Mouse (Mus musculus): ENCODE data around the gene Mipep. TPM values are rescaled to one million over a fixed set of nuclear protein-coding genes. Genes with fewer than 3 reads are reported as not detected.

Gene Mipep
- polyA plus RNA-seq, 1 experiment from 2014 or later: 33.2 TPM

- ATAC-seq (replicated peaks; ENCODE audit: extremely low read depth, insufficient read depth, low FRiP score): no peak
- 82% methylated on average over 5 of the region's 5 CpGs for WGBS
- no peak overlapping the region for H3K9ac ChIP-seq (ENCODE audit: low read length)
Observed at GRCm38 (mm10) chr14:60777485-60777919, 6.9 kb upstream of the Mipep start.

GRCm38 (mm10) chr14:60779198-60779597, 5.2 kb upstream of the Mipep start:
- H3K4me3 ChIP-seq (ENCODE audit: low read length): no peak overlapping the region
- ATAC-seq (replicated peaks; ENCODE audit: extremely low read depth, insufficient read depth, low FRiP score): no peak
- H3K9me3 ChIP-seq (replicated peaks; ENCODE audit: control insufficient read depth, low read length): no peaks in the 10 kb centered on the region
- no peak overlapping the region for H3K27ac ChIP-seq (ENCODE audit: low read length)
- H3K36me3 ChIP-seq (ENCODE audit: control insufficient read depth, insufficient read depth): no peaks in the 10 kb centered on the region
- no peak overlapping the region for H3K9ac ChIP-seq (ENCODE audit: low read length)
- no peaks in the 10 kb centered on the region for H3K4me1 ChIP-seq (ENCODE audit: control insufficient read depth, insufficient read depth, low read length)
- WGBS: 83% methylated on average over 7 of the region's 7 CpGs
- H3K27me3 ChIP-seq (ENCODE audit: control insufficient read depth, insufficient read depth, low read length): peaks cover 3% of the 10 kb centered on the region; the same call in 1 of the 2 replicates
- H3K4me2 ChIP-seq (ENCODE audit: low read depth, low read length): no peak overlapping the region

More at GRCm38 (mm10) chr14:60777485-60777919, 6.9 kb upstream of the Mipep start:
- Histone ChIP-seq H3K4me2 (ENCODE audit: low read depth, low read length) (no peak overlapping the region), H3K9me3 (replicated peaks; ENCODE audit: control insufficient read depth, low read length) (no peaks in the 10 kb centered on the region), H3K36me3 (ENCODE audit: control insufficient read depth, insufficient read depth) (no peaks in the 10 kb centered on the region), H3K27ac (ENCODE audit: low read length) (no peak overlapping the region), H3K27me3 (ENCODE audit: control insufficient read depth, insufficient read depth, low read length) (peaks cover 3% of the 10 kb centered on the region; the same call in 1 of the 2 replicates), H3K4me1 (ENCODE audit: control insufficient read depth, insufficient read depth, low read length) (no peaks in the 10 kb centered on the region), H3K4me3 (ENCODE audit: low read length) (no peak overlapping the region)

- no peak overlapping the region for H3K4me3 ChIP-seq (ENCODE audit: low read length)
- WGBS: 31% methylated on average over 7 of the region's 7 CpGs
- no peaks in the 10 kb centered on the region for H3K36me3 ChIP-seq (ENCODE audit: control insufficient read depth, insufficient read depth)
- no peak overlapping the region for H3K9ac ChIP-seq (ENCODE audit: low read length)
- peaks cover 3% of the 10 kb centered on the region; the same call in 1 of the 2 replicates for H3K27me3 ChIP-seq (ENCODE audit: control insufficient read depth, insufficient read depth, low read length)
- ATAC-seq (replicated peaks; ENCODE audit: extremely low read depth, insufficient read depth, low FRiP score): no peak
- H3K4me1 ChIP-seq (ENCODE audit: control insufficient read depth, insufficient read depth, low read length): peaks cover 5% of the 10 kb centered on the region
- H3K4me2 ChIP-seq (ENCODE audit: low read depth, low read length): no peak overlapping the region
- H3K27ac ChIP-seq (ENCODE audit: low read length): no peak overlapping the region
- H3K9me3 ChIP-seq (replicated peaks; ENCODE audit: control insufficient read depth, low read length): no peaks in the 10 kb centered on the region
Observed at GRCm38 (mm10) chr14:60782121-60782656, 2.2 kb upstream of the Mipep start.

- Histone ChIP-seq H3K9me3 (replicated peaks; ENCODE audit: control insufficient read depth, low read length) (no peaks in the 10 kb centered on the region), H3K27ac (ENCODE audit: low read length) (no peak overlapping the region), H3K4me2 (ENCODE audit: low read depth, low read length) (0 out of 2 replicates have a peak overlapping the region, but pooled peaks have one; percentile 1), H3K36me3 (ENCODE audit: control insufficient read depth, insufficient read depth) (peaks cover 5% of the 10 kb centered on the region; the same call in 1 of the 2 replicates), H3K9ac (ENCODE audit: low read length) (no peak overlapping the region), H3K27me3 (ENCODE audit: control insufficient read depth, insufficient read depth, low read length) (peaks cover 3% of the 10 kb centered on the region; the same call in 1 of the 2 replicates), H3K4me3 (ENCODE audit: low read length) (no peak overlapping the region), H3K4me1 (ENCODE audit: control insufficient read depth, insufficient read depth, low read length) (peaks cover 5% of the 10 kb centered on the region)
- 33% methylated on average over 8 of the region's 8 CpGs for WGBS
- ATAC-seq (replicated peaks; ENCODE audit: extremely low read depth, insufficient read depth, low FRiP score): no peak
Observed at GRCm38 (mm10) chr14:60783196-60783595, 1.2 kb upstream of the Mipep start.

- Histone ChIP-seq H3K4me2 (ENCODE audit: low read depth, low read length) (no peak overlapping the region), H3K27me3 (ENCODE audit: control insufficient read depth, insufficient read depth, low read length) (no peaks in the 10 kb centered on the region), H3K4me1 (ENCODE audit: control insufficient read depth, insufficient read depth, low read length) (peaks cover 3% of the 10 kb centered on the region), H3K9ac (ENCODE audit: low read length) (no peak overlapping the region), H3K9me3 (replicated peaks; ENCODE audit: control insufficient read depth, low read length) (no peaks in the 10 kb centered on the region), H3K36me3 (ENCODE audit: control insufficient read depth, insufficient read depth) (peaks cover 20% of the 10 kb centered on the region), H3K27ac (ENCODE audit: low read length) (no peak overlapping the region), H3K4me3 (ENCODE audit: low read length) (no peak overlapping the region)
- WGBS: 45% methylated on average over 3 of the region's 3 CpGs
- no peak for ATAC-seq (replicated peaks; ENCODE audit: extremely low read depth, insufficient read depth, low FRiP score)
Observed at GRCm38 (mm10) chr14:60790103-60790502, 5.7 kb downstream of the Mipep start.

- peaks cover 18% of the 10 kb centered on the region for H3K36me3 ChIP-seq (ENCODE audit: control insufficient read depth, insufficient read depth)
- WGBS: 67% methylated on average over 4 of the region's 4 CpGs
- no peak for ATAC-seq (replicated peaks; ENCODE audit: extremely low read depth, insufficient read depth, low FRiP score)
Observed at GRCm38 (mm10) chr14:60796600-60797322, 12.4 kb downstream of the Mipep start.

GRCm38 (mm10) chr14:60797596-60797995, 13.2 kb downstream of the Mipep start:
- WGBS: 87% methylated on average over 5 of the region's 5 CpGs
- no peak for ATAC-seq (replicated peaks; ENCODE audit: extremely low read depth, insufficient read depth, low FRiP score)
- H3K36me3 ChIP-seq (ENCODE audit: control insufficient read depth, insufficient read depth): peaks cover 13% of the 10 kb centered on the region; the same call in 1 of the 2 replicates
- H3K27ac ChIP-seq (ENCODE audit: low read length): no peak overlapping the region
- no peak overlapping the region for H3K9ac ChIP-seq (ENCODE audit: low read length)
- no peak overlapping the region for H3K4me3 ChIP-seq (ENCODE audit: low read length)
- H3K27me3 ChIP-seq (ENCODE audit: control insufficient read depth, insufficient read depth, low read length): no peaks in the 10 kb centered on the region
- H3K4me2 ChIP-seq (ENCODE audit: low read depth, low read length): no peak overlapping the region
- H3K4me1 ChIP-seq (ENCODE audit: control insufficient read depth, insufficient read depth, low read length): no peaks in the 10 kb centered on the region
- H3K9me3 ChIP-seq (replicated peaks; ENCODE audit: control insufficient read depth, low read length): no peaks in the 10 kb centered on the region

More at GRCm38 (mm10) chr14:60796600-60797322, 12.4 kb downstream of the Mipep start:
- Histone ChIP-seq H3K9ac (ENCODE audit: low read length) (no peak overlapping the region), H3K4me1 (ENCODE audit: control insufficient read depth, insufficient read depth, low read length) (no peaks in the 10 kb centered on the region), H3K9me3 (replicated peaks; ENCODE audit: control insufficient read depth, low read length) (no peaks in the 10 kb centered on the region), H3K4me2 (ENCODE audit: low read depth, low read length) (no peak overlapping the region), H3K4me3 (ENCODE audit: low read length) (no peak overlapping the region), H3K27ac (ENCODE audit: low read length) (no peak overlapping the region), H3K27me3 (ENCODE audit: control insufficient read depth, insufficient read depth, low read length) (no peaks in the 10 kb centered on the region)

GRCm38 (mm10) chr14:60798721-60799120, 14.3 kb downstream of the Mipep start:
- Histone ChIP-seq H3K27ac (ENCODE audit: low read length) (no peak overlapping the region), H3K4me3 (ENCODE audit: low read length) (no peak overlapping the region), H3K9me3 (replicated peaks; ENCODE audit: control insufficient read depth, low read length) (no peaks in the 10 kb centered on the region), H3K4me1 (ENCODE audit: control insufficient read depth, insufficient read depth, low read length) (no peaks in the 10 kb centered on the region), H3K36me3 (ENCODE audit: control insufficient read depth, insufficient read depth) (peaks cover 15% of the 10 kb centered on the region), H3K4me2 (ENCODE audit: low read depth, low read length) (no peak overlapping the region), H3K27me3 (ENCODE audit: control insufficient read depth, insufficient read depth, low read length) (no peaks in the 10 kb centered on the region), H3K9ac (ENCODE audit: low read length) (no peak overlapping the region)
- no peak for ATAC-seq (replicated peaks; ENCODE audit: extremely low read depth, insufficient read depth, low FRiP score)
- 84% methylated on average over 4 of the region's 4 CpGs for WGBS

Data from heart, embryonic 16.5 days (tissue).